Mouse (Mus musculus): Measurements from ENCODE around the gene Gpr3.

Gene Gpr3

DNA sequence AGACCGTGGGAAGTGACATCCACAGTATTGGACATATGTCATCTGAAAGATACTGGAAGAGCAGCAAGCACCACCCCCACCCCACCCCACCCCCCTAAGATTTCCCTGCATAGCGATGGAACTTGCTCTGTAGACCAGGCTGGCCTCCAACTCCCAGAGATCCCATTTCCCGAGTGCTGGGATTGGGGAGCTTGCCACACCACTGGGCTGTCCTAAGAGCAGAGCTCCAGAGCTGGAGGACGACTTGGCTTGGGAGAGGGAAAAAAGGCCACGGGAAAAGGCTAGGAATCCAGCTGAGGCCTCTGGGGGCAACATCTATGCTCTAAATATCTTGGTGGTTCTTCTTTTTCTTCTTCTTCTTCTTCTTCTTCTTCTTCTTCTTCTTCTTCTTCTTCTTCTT lies 22.4 kb upstream of the Gpr3 start:
- ATAC-seq (ENCODE audit: insufficient number of reproducible peaks, low FRiP score, low TSS enrichment) = no peak

DNA sequence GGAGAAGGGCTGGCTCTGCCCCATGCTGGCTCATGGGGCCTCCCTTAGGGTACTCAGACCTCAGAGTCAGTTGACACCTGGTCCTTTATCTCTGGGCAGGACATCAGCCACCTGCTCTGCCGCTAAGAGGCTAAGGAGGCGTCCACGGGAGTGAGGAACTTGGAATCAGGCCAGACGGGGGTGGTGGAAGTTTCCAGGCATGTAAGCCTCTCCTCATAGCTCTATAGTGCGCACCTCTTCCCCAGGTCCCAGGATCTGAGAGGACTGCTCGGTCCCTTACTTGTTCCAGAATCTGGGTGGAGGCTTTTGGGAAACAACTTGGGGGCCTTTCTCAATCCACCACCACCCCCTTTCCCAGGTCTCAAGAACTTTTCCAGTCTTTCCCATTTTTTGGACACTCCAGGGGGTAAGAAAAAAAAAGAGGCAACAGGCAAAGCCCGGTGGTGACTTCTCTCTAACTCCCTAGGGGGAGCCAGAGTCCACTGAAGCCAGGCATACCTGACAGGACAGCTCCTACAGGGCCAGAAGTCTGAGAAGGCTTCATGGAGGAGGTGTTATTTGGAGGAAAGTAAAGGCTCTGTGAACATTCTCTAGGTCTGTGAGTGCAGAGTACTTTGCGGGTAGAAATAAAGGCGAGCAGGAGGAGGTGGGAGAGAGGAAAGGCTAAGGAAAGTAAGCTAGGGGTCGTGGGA lies 21.1 kb upstream of the Gpr3 start:
- no peak for ATAC-seq (ENCODE audit: insufficient number of reproducible peaks, low FRiP score, low TSS enrichment)

- ATAC-seq (ENCODE audit: insufficient number of reproducible peaks, low FRiP score, low TSS enrichment) = no peak
Observed at GRCm38 (mm10) chr4:133229582-133229981, 17.2 kb upstream of the Gpr3 start.

DNA sequence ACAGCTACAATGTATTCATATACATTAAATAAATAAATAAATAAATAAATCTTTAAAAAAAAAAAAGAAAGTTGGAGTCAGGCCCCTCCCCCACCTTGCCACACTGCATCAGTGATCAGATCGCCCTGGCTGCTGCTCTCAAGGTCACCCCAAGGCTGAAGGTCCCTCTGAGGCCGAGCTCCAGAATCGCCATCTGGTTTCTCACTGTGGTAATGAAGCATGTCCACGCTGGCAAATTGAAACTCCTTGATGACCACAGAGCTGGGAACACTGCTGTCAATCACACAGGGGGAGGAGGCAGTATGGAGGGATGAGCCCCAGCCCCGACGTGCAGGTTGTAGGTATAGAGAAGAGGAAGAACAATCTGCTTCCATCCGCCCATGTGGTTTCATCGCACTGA lies 15.3 kb upstream of the Gpr3 start:
- no peak for ATAC-seq (ENCODE audit: insufficient number of reproducible peaks, low FRiP score, low TSS enrichment)

- no peak for ATAC-seq (ENCODE audit: insufficient number of reproducible peaks, low FRiP score, low TSS enrichment)
Observed at GRCm38 (mm10) chr4:133226073-133226472, 13.7 kb upstream of the Gpr3 start.

DNA sequence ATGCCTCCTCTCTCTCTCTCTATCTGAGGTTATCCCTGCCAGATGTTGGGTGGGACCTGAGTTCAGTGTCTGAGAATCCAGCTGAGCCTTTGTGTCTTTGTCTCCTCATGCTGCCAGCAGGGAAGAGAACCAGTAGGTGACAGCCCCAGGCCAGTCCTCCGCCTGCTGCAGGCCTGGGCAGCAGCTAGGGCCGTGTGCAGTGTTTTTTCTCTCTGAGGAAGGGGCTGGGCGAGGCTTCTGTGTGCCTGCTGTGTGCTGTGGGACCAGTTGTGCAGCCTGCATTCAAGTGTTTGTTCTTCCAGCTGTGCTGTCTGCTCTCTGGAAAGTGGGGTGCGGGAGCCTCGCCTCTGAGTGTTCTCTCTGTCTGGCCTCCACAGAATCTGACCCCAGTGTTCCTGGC lies 11.5 kb upstream of the Gpr3 start:
- no peak for ATAC-seq (ENCODE audit: insufficient number of reproducible peaks, low FRiP score, low TSS enrichment)

GRCm38 (mm10) chr4:133221701-133222100 lies 9.4 kb upstream of the Gpr3 start:
- ATAC-seq (ENCODE audit: insufficient number of reproducible peaks, low FRiP score, low TSS enrichment) = no peak

DNA sequence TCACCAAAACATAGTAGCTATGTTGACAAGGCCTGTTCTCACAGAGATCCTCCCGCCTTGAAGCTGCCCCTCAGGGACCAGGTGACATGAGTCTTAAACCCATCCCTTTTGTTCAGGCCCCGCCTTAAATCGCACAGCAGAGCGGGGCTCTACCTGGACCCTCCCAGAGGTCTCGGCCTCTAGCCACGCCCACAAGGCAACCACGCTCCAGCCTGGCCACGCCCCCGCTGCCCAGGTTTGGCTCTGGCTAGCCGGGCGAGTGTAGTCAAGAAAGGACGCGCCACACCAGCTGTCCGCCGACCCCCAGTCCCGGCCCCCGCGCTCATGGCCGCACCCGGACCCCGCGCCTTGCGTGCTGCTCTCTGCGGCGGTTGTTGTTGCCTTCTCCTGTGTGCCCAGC lies 8.3 kb upstream of the Gpr3 start:
- no peak for ATAC-seq (ENCODE audit: insufficient number of reproducible peaks, low FRiP score, low TSS enrichment)

DNA sequence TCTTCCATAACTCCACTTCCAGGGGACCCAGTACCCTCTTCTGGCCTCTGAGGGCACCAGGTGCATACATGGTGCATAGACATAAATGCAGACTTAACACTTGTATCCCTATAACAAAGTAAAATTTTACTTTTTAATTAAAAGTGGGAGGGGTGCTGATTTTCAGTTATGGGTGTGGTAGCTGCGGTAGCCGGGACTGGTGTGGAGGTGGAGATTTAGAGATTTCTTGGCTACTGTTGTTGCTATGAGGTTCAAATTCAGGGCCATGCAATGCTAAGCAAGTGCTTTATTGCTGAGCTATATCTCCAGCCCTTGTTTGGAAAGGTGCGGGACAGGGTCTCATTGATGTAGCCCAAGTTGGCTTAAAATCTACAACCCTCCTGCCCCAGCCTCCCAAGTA lies 6.4 kb upstream of the Gpr3 start:
- no peak for ATAC-seq (ENCODE audit: insufficient number of reproducible peaks, low FRiP score, low TSS enrichment)

GRCm38 (mm10) chr4:133217641-133218040 lies 5.3 kb upstream of the Gpr3 start:
- ATAC-seq (ENCODE audit: insufficient number of reproducible peaks, low FRiP score, low TSS enrichment) = no peak

- ATAC-seq (ENCODE audit: insufficient number of reproducible peaks, low FRiP score, low TSS enrichment) = no peak
Observed at GRCm38 (mm10) chr4:133213661-133214060, 1.3 kb upstream of the Gpr3 start.

DNA sequence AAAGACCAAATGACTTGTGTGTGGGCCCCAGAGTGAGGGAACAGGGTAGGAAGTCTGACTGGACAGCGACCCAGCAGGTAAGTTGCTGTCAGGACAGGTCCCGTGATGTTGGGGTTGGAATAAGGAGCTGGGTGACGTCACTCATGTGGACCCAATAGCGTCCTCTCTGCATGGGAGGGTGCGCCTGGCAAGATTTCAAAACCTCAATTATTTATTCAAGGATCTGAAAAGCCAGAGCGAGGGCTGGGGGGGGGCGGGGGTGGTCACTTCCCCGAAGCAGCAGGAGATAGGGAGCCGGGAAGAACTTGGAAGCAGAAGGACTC lies 893 bp upstream of the Gpr3 start:
- ATAC-seq (ENCODE audit: insufficient number of reproducible peaks, low FRiP score, low TSS enrichment) = no peak

- peak; percentile 56 for ATAC-seq (ENCODE audit: insufficient number of reproducible peaks, low FRiP score, low TSS enrichment)
Observed at GRCm38 (mm10) chr4:133212562-133213267, 379 bp upstream of the Gpr3 start.

DNA sequence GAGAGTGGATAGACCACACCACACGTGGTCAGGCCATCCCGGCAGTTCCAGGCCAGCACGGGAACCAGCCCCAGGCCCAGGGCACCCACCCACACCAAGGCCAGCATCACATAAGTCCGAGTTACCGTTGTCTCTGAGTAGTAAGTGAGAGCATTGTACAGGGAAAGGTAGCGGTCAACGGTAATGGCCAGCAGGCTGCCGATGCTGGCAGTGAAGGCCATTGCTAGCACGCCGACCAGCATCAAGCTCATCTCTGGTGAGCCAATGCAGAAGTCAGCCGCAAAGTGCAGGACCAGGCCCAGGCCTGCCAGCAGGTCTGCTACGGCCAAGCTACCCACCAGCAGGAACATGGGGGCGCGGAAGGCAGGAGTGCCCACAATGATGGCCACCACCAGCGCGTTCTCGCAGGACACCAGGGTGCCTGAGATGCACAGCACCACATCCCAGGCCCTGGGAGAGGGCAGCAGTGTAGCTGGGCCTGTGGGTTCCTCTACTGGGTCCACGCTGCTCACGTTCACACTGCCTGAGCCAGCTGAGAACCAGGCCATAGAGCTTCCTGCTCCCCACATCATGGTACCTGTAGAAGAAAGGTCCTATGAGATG lies 1.4 kb downstream of the Gpr3 start:
- no peak for ATAC-seq (ENCODE audit: insufficient number of reproducible peaks, low FRiP score, low TSS enrichment)

GRCm38 (mm10) chr4:133210023-133210787 lies 2.1 kb downstream of the Gpr3 start:
- ATAC-seq (ENCODE audit: insufficient number of reproducible peaks, low FRiP score, low TSS enrichment) = no peak

GRCm38 (mm10) chr4:133209366-133209765 lies 3.0 kb downstream of the Gpr3 start:
- ATAC-seq (ENCODE audit: insufficient number of reproducible peaks, low FRiP score, low TSS enrichment) = 0 out of 2 replicates have a peak, but pooled peaks have one; percentile 9

DNA sequence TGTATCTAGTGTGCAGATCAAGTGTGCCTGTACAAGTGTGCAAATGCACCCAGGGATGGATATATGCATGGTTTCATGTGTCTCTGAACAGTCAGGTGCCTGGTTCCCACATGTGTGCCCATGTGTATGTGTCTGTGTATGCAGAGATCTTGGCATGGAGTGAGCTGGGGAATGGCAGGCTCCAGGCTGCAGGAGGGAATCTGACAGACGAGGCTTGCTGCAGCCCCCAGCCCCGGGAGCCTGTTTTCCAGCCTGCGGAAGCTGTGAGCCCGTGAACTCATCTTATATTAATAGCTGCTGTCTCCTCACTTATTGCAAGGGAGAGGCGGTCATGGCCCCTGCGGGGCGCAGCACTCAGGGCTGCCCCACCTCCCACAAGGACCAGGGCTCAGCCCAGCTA lies 8.0 kb downstream of the Gpr3 start:
- no peak for ATAC-seq (ENCODE audit: insufficient number of reproducible peaks, low FRiP score, low TSS enrichment)

DNA sequence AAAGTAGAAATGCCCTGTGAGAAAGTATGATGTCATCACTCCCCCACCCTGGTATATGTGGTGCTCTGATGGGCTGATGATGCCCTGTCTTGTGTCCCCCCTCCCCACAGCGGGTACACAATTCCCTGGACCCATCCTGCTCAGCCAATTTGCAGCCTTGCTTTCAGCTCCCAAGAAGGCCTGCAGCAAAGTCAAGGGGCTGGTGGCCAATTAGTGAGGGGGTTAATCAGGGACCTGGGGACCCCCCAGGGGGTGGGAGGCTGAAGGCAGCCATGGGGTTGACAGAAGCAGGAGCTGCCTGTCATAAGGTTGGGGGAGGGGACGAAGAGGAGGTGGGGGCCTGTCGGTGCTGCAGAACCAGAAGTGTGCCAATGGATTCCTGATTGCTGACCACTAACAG lies 8.7 kb downstream of the Gpr3 start:
- ATAC-seq (ENCODE audit: insufficient number of reproducible peaks, low FRiP score, low TSS enrichment) = no peak

- ATAC-seq (ENCODE audit: insufficient number of reproducible peaks, low FRiP score, low TSS enrichment) = no peak
Observed at GRCm38 (mm10) chr4:133202254-133202653, 10.1 kb downstream of the Gpr3 start.

DNA sequence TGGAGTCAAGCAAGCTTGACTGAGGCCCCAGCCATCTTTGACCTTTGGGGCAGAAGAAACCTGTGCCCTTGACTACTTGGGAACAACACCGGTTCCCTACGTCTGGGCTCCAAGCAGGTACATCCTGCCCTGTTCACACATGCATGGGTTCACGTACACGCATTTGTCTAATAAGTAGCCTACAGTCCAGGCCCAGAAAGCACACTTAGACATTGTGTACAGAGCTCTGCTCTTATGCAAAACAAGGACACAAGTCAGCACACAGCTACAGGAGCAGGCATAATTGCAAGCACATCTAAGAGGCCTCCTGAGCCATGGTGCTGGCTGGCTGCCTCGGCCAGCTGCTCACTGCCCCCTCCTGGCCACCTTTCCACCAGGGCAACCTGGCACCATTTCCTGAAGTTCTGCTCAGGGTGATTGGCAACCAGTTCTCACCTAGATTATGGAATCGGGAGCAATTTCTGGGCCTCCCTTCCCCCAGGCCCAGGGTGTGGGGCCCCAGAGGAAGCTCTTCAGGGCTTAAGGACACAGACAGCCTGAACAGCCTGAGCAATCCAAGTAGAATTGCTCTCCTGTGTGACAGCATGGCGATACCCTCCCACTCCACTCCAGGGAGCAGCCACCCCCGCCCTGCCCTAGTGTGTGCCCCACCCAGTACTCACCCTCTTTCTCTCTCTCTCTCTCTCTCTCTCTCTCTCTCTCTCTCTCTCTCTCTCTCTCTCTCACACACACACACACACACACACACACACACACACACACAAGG lies 11.1 kb downstream of the Gpr3 start:
- ATAC-seq (ENCODE audit: insufficient number of reproducible peaks, low FRiP score, low TSS enrichment) = peak; percentile 79; the same call in 1 of the 2 replicates
